Mouse (Mus musculus) ovary, adult 18-20 months (tissue): ENCODE data around the gene Fto.
A peak's percentile ranks its signal among the peaks of the same experiment; 100 is the strongest.

ENCODE experiments used
- DNase-seq: peaks from one replicate; pipeline ENCODE4 v3.0.0; 2022; ENCODE audit warnings: low spot score, mixed read lengths

Fto gene

DNA sequence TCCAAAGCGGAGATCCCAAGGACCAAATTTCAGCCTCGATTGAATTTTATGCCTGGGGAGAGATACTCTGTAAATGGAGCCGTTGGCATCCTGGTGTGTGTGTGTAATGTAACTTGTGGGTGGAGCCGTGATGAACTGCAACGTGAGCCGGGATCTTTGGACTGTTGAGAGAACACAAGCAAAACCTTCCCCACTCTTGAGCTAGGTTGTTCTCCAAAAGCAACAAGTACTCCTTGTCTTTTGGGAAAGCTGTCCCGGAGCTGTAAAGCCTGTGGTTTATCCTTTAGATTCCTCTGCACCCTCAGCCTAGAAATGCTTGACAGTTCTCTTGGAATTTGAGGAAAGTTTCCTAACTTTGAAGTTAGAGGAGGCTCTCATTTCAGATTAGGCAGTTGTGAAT, 78.9 kb downstream of the Fto start:
- DNase-seq = no peak

DNA sequence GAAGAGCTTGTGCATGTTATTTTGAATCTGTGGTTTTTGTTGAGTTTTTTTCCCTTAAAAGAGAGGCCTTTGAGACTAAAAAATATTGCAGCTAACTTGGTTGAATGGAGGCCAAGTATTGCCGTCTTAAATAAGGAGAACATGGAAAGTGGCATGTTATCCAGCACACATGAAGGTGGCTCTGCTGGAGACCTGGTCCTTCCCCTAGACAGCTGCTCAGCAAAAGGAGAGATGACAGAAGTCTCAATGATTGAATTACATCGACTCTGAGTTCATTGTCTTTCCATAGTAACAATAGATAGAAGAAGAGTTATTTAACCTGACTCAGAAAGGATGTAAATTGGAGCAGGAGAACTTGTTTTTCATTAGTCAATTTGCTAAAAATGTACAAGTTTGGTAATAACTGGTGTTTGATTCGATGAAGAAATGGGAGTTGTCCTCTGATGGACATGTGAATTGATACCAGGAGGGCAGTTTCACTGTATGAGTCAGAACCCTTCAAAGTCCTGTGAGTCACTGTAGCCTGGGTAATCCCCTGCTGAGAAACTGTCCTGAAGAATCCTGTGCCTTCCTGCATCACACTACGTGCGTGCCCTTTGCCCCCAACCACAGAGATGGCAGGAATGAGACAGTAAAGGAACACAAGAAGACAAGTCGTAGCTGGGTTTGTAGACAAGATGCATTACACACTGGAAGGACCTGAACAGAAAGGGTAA, 82.2 kb downstream of the Fto start:
- DNase-seq = no peak

DNA sequence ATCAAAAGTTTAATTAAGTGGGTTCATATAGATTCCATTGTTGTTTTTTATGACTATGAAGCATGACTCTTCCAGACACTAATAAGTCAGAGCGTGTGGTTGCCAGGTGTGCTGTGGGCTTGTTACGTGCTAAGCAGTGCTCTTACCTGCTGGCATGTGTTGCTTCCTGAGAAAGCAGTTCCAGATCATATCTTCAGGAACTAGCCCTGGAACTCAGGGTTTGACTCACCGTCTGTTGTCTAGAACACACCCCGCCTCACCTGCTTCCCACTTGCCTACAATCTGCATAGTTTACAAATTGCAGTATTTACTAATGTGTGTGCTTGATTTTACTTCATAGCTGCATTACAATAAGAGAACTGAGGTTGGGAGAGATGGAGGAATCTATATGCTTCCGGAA, 84.7 kb downstream of the Fto start:
- DNase-seq = no peak

DNA sequence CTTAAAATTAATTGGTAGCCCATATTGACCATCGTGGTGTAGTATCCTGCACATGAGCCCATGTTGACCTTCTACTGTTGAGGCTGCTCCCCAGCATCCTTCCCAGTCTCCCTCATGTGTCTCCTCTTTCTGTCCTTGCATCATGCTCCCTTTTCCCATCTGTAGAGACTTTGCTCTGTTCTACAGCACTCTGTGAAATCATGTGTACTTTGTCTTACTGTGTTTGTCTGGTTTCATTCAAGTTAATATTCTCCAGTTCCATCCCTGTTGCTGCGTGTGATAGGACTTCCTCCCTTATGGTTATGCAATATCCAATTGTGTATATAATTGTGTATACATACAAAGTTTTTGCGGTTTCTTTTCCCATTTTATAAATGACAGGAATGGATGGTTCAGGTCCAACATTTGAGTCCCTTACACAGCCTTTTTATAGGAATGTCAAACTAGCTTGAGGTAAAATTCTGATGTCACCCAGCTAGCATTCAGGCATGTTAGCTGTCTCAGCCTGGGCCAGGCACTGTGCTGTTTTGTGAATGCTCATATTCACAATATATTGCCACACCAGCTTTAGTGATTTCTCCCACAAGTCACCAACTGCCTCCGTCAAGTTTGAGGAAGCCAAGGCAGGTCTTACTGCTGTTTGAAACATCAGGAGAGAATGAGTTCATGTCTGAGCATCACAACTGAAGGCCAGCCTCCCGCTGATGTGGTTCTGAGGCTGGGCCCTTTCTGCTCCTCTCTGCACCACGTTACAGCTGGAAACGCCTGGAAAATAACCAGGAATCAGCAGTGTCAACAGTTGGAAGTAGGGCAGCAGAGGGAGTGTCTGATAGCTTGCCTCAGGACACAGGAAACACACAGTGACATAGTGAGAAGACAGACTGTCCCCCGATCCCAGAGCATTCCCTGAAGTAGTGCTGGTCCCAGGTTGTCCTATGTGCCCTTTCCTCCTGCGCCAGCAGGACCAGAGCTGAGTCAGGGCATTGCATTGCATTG, 90.0 kb downstream of the Fto start:
- DNase-seq = no peak

DNA sequence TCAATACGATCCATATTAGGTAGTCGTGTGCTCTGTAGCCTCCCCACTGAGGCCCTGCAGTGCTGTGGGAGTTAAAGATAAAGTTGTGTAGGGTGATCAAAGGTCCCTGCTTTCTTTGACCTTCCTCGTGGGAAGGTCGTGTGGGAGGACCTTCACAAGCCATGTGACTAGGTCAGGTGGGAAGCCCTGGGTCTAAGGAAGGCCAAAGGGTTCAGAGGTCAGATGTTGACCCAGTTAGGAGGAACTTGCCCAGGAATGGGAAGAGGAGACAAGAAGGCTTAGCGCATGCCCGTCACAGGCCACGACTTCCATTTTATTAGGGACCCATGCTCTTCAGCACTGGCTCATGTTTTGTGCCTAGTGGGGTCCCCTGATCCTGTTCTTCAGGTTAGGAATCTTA, 91.0 kb downstream of the Fto start:
- no peak for DNase-seq

DNA sequence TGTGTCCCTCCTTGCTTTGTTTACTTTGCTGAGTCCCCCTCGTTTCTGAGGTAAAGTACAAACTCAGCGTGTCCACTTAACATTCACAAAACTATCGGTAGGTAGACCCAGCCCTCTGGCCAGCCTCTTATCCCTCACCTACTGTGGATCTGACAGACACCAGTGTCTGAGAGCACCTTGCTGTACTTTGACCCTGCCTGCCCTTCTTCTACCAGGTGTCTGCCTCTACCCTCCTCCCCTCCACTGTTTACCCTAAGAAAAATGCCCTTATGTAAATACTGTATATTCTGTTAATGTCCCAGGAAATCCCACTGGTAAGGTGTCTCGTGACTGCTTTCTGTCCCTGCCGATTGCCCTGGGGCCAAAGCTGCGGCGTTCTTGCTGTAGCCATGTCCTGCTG, 91.8 kb downstream of the Fto start:
- no peak for DNase-seq

DNA sequence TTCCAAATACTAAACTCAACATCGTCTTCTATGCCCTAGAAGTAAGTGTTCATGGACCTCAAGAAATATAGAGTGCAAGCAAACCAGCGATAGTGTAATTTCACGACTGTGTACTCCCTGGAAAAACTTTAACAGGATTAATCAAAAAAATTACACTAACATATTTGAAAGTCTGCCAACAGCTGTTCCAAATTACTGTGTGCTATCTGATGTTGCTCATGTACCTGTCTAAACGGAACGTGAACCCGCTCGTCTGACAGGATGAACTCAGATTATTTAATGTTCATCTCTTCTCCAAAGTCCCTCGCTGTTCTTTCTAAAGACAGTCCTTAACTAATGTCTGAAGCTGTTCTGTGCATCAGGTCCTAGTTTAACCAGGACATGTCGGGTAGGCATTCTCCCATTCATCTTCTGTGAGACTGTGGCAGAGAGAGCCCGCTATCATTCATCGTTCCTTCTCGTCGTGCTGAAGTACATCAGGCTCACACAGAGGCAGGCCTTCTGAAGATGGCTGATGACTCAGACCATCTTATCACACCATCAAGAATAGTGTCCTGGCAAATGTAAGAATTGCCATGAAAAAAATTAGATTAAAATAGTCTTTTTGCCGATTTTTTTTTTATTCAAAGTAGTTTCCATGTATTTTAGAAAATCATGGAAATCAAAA, 93.4 kb downstream of the Fto start:
- no peak for DNase-seq

DNA sequence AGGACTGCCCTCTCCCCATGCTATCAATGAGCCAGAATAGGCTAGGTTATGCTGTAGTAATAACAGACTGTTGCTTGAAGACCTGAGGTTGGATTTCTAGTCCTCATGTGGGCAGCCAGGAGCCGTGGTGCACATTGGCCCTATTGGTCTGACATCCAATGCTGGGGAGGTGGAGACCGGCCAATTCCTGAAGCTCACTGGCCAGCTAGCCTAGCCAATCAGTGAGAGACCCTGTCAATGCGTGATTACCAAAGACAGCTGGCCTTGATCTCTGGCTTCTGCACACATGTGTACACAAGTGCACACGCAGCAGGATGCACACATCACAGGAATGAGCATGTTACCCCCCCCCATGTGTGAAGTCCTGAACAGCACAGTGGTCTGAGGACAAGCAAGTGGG, 94.6 kb downstream of the Fto start:
- DNase-seq = no peak

DNA sequence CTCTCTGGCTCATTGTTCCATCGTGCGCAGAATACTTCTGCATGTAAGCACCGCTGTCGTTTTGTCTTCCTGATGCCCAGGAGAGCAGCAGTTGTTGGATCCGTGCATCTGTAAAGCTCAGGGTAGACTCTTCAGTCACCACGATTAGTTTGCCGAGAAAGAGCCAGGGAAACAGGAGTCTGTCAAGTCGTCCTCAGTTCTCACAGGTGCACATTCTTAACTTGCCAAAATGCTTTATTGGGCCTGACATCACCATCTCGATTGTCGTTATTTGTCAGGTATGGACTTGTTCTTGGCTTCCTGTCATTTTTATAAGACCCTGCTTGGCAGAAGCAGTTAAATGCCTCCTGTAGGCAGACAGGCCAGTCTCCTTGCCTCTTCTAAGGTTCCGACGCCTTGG, 96.7 kb downstream of the Fto start:
- no peak for DNase-seq

DNA sequence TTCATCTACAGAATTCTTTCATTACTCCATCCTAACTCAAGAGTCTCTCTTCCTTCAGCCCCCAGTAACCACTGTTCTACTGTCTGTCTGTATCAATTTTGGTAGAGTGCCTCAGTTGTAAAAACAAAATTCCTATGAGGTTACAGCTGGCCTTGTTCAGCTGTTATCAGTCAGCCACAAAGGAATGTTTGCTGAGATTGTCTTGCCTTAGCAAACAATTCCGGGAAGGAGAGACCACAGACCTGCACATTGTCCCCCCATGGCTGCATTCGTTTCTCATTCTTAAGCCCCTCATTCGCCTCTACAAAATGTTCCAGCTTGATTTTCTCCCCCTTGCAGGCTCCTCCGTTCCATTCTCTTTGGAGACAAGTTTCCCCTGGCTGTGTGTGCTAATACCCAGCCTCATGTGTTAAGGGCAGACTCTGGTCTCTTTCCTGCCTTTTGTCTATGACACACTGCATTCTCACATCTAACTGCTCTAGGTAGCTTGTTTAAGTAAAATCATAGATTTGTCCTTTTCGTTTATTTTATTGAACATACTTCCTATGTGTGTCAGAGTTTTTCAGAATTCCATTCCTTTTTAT, 111.3 kb downstream of the Fto start:
- DNase-seq = peak; percentile 13

DNA sequence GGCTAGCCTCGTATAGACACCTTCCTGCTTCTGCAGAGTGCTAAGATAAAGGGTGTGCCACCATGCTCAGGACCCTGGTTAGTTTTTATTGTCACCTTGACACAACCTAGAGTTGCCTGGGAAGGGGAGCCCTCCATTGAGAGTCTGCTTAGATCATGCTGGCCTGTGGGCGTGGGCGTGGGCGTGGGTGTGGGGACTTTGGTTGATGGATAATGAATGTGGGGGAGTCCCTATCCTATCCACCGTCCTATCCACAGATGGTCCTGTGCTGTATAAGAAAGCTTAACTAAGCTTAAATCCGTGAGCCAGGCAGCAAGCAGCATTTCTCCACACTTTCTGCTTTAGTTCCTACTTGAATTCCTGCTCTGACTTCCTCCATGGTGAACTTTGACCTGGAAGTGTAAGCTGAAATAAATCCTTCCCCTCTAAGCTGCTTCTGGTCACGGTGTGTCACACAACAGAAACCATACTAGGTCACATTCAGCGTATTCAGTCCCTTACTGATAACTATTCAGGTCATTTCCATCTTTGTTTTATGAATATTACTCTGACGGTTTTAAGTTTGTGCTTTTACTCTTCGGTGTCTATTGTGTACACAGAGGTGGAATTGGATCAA, 112.0 kb downstream of the Fto start:
- DNase-seq = no peak

DNA sequence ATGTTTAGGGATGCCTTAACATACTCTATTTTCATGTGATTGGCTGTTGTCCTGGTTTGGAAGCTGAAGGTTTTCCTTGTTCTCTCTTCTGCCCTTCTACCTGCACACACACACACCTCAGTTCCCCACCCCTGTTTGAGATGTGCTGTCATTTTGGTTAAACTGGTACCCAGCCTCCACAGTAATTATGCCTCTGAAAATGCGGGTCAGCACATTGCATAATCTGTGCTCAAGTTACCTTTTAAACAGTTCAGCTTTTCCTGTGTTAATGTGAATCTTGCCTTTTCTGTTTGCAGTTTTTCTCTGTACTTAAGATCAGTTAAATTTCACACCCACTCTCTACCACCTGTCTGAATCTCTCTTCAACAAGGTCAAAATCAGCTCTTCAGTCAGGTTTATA, 113.2 kb downstream of the Fto start:
- no peak for DNase-seq

DNA sequence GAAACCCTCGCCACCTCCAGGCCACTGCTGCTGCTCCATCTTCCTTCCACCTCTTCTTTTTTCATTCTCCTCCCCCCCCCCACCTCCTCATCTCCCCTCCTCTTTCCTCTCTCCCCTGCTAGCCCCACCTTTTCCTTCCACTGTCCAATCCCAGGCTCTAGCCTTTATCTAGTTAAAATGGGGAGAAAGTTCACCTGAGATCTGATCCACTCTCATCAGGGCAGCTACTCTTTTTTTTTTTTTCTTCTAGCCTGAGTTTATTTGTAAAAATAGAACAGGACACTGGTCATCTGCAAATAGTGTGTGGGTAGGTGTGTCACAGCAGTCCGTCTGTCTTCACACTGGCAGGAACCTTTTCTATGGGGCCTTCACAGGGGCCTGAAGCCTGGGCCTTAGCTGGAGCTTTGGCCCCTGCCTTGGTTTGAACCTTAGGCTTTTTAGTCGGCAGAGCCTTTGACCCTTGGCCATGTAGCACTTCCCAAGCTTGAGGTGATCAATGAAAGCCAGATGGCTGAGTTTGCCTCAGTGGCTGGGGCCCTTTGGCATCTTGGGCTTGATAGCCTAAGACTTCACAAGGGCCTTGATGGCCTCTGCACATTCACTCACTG, 117.1 kb downstream of the Fto start:
- DNase-seq = no peak

DNA sequence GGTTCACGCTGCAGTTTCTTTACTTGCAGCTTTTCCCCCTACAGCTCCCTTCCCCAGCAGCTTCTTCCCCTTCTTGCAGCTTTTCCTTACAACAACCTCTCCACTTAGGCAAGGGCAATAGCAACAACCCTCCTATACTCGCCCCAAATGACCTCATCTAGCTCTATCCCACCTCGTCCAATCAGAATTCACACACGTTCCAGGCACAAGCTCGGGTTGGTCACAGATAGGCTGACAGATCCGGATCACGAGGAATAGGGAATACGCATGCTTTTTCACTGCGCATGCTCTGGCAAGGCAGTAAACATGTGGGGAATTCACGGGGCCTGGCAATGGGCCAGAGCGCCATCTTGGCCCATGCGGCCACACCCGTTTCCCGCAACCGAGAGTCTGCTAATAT, 122.7 kb downstream of the Fto start:
- no peak for DNase-seq

DNA sequence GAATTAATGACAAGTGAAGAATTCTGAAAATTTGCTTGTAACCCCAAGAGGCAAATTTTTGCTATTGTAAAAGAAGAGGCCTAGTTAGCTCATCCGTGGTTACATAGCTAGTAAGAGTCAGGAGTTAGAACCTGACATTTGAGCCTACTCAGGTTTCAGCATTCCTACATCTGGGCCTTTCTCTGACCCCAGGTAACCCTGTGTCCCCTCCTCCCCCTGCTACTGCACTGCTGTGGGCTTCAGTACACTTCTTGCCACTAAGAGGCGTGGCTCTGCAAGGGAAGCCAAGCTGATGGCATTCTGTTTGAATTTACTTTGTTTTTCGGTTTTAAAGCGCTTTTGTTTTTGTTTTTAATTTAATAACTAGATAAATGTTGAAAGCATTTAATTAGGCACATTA, 130.6 kb downstream of the Fto start:
- DNase-seq = no peak

DNA sequence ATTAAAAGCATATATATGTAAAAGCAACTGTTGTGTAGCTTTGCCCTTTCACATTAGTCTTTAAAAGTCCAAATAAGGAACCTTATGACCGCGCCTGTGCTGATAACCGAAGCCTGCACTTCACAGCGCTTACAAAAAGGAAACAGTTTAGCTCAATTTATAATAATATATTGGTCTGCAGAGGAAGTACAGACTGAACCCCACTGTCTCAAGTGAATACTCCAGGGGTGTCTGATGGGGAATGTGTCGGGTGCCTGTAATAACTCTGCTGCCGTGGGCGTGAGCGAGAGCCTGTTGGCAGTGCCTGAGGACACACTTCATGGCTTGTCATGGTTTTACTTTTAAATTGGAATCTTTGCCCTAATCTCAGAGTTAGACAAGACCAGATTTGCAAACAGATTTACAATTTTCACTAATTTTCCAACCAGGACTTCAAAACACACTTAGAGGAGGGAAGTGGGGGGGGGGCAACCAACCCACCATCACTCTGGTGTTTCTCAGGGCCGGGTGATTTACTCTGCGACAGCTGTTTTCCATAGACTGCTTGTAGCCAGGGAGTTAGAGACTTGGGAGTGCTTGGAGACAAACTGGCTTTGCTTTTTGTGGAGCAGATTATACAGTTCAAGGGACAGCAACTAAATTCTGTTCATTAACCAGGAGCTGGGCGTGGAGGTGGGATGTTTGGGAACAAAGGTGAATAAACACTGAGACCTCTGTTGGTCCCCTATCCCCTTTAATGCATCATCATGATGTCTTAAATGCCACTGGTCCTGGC, 131.5 kb downstream of the Fto start:
- DNase-seq = no peak

DNA sequence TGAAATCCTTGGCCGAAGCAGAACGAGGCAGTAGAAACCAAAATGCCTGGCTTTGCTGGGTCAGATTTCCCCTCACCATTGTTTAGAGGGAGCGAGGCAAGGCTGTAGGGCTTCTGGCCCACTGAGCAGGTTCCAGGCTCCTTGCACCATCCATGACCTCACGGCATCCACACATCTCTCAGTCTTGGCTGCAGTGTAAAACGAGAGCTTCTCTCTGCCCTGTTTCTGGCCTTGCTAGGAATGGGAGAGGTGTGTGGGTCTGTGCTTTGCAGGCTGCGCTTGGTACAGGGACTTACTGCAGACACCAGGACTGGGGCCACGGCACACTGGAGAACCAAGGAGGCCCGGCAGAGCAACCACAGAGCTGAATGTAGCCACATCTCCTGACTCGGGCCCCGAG, 132.2 kb downstream of the Fto start:
- DNase-seq = no peak

DNA sequence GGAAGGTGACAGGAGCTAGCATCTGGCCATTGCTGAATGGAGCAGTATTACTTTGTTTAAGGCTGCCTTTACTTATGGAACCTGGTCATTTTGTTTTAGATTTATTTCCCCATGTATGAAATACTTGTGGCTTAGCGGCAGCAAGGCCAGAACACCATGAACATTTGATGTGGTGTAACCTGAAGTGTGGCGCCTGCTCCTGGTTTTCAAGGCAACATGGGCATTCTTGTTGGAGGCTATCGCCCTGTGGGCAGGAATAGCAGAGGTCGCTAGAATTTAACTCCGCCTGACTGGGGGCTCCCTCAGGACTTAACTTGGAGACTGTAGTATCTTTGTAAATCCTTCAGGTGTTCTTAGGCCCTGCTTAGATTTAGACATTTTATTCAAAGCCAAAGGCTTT, 132.7 kb downstream of the Fto start:
- DNase-seq = no peak

DNA sequence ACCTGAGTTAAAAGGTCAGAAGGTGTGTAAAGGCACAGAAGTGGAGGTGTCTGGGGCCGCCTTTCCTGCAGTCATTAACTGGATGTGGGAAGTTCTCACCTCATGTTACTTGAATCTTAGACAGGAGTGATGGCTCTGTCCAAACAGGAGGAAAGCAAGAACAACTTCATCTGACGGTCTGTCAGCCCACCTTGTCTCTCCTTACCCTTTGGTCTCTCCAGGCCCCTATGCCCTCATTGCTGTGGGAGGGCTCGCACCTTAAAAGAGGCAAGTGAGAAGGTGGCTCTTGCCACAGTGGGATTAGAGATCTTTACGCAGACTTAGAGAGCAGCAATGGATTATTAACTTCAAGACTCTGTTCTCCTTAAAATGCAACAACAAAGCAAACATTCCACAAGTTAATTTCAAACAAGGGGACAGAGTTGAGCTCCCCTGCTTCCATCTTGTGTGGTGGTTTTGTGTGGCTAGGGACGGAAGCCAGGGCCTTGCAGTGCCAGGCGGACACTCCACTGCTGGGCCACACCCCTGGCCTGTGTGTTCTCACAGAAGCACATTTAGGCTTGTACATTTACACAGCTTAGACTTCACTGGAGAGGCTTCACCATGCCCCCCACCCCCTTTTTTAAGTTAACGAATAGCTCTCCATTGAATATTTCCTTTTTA, 135.5 kb downstream of the Fto start:
- no peak for DNase-seq

DNA sequence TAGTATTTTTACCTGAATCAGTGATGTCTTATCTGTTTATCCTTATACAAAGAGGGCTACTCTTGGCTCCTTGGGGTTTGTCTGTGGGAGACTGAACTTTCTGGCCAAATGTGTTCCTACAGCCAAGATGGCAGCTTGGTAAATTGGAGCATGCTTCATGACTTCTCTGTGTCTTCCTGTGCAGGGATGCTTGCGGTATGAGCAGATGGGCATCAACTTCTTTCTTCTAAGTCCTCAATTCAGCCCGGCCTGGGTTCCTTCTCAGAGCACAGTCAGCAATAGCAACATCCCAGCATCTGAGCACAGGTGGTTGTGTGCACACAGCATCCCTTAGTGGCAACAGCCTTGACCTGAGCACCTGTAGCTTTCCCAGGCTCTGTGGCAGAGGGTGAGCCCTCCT, 141.6 kb downstream of the Fto start:
- DNase-seq = no peak
